Mouse (Mus musculus) CH12.LX (cell line): ENCODE data around the gene Rreb1. TPM values are rescaled to one million over a fixed set of nuclear protein-coding genes. Genes with fewer than 3 reads are reported as not detected.

ENCODE experiments used
- DNase-seq: peaks from one replicate; pipeline ENCODE4 v3.0.0-alpha.2; 2013; ENCODE audit errors: extremely low read depth
- H3K27ac ChIP-seq: 2 replicates; pipeline ENCODE4 v1.5.1; 2012; ENCODE audit warnings: low read depth, mild to moderate bottlenecking, control low read depth, moderate library complexity; ENCODE audit not compliant: insufficient read depth
- H3K27me3 ChIP-seq: replicated peaks from 2 replicates; pipeline ENCODE3; 2012; ENCODE audit warnings: inconsistent platforms
- H3K36me3 ChIP-seq, 2 experiments: replicated peaks in 1 of 2; 2 replicates each; pipeline versions ENCODE3 to v1.6.1; 2012; ENCODE audit warnings: inconsistent platforms in 1 of 2, low read length in 1 of 2, mild to moderate bottlenecking in 1 of 2, mixed read lengths in 1 of 2, moderate library complexity in 1 of 2; ENCODE audit not compliant: control insufficient read depth in 1 of 2, insufficient read depth in 1 of 2
- H3K4me1 ChIP-seq, 2 experiments: 2 replicates each; pipeline ENCODE4 v1.6.1; 2012; ENCODE audit warnings: inconsistent platforms in 1 of 2, moderate library complexity in 1 of 2; ENCODE audit not compliant: insufficient read depth in 2 of 2, control insufficient read depth in 1 of 2
- H3K4me2 ChIP-seq: 2 replicates; pipeline ENCODE4 v1.6.1; 2012; ENCODE audit warnings: low read depth, mild to moderate bottlenecking, control low read depth; ENCODE audit not compliant: poor library complexity, insufficient read depth, severe bottlenecking
- H3K4me3 ChIP-seq, 3 experiments: fragments of 150-350 bp in 1 of 3; sonication (generic) in 1 of 3; replicated peaks in 1 of 3; 2 replicates each; pipeline versions ENCODE3 to v1.5.1; 2011 to 2012; ENCODE audit warnings: low read depth in 2 of 3, low read length in 2 of 3, mild to moderate bottlenecking in 2 of 3, moderate library complexity in 2 of 3, control low read depth in 1 of 3, improper control_type of control experiment in 1 of 3, inconsistent platforms in 1 of 3, mixed read lengths in 1 of 3; ENCODE audit not compliant: poor library complexity in 1 of 3
- H3K79me2 ChIP-seq: replicated peaks from 2 replicates; pipeline ENCODE4 v1.6.1; 2012; ENCODE audit warnings: mild to moderate bottlenecking, moderate library complexity; ENCODE audit not compliant: control insufficient read depth, poor library complexity, insufficient read depth, severe bottlenecking; ENCODE audit errors: extremely low read depth
- H3K9ac ChIP-seq: 2 replicates; pipeline ENCODE4 v1.6.1; 2012; ENCODE audit warnings: low read depth, mild to moderate bottlenecking, control low read depth, moderate library complexity; ENCODE audit not compliant: insufficient read depth
- H3K9me3 ChIP-seq: replicated peaks from 2 replicates; pipeline ENCODE3; 2012; ENCODE audit warnings: low read length, inconsistent platforms, mixed read lengths
- BHLHE40 ChIP-seq: IDR thresholded peaks from 2 replicates; pipeline ENCODE4 v1.6.1; 2011; ENCODE audit warnings: mild to moderate bottlenecking, low read depth, low read length, improper control_type of control experiment
- CHD1 ChIP-seq: IDR thresholded peaks from 2 replicates; pipeline ENCODE4 v1.6.1; 2012; ENCODE audit warnings: low read depth, low read length, improper control_type of control experiment, inconsistent platforms
- E2F4 ChIP-seq: IDR thresholded peaks from 2 replicates; pipeline ENCODE4 v1.6.1; 2011; ENCODE audit warnings: low read depth, low read length, improper control_type of control experiment; ENCODE audit not compliant: insufficient replicate concordance
- EP300 ChIP-seq: IDR thresholded peaks from 2 replicates; pipeline ENCODE4 v1.6.1; 2011; ENCODE audit warnings: low read length, improper control_type of control experiment
- GABPA ChIP-seq: IDR thresholded peaks from 2 replicates; pipeline ENCODE4 v1.6.1; 2012; ENCODE audit warnings: low read depth, low read length, improper control_type of control experiment, inconsistent platforms; ENCODE audit not compliant: insufficient replicate concordance
- HCFC1 ChIP-seq: IDR thresholded peaks from 2 replicates; pipeline ENCODE4 v1.6.1; 2012; ENCODE audit warnings: low read depth, mild to moderate bottlenecking, inconsistent platforms, low read length, improper control_type of control experiment
- JUN ChIP-seq: IDR thresholded peaks from 2 replicates; pipeline ENCODE4 v1.6.1; 2011; ENCODE audit warnings: low read depth, mild to moderate bottlenecking, low read length, improper control_type of control experiment, moderate library complexity; ENCODE audit not compliant: insufficient read depth
- JUND ChIP-seq: conservative IDR thresholded peaks from 2 replicates; pipeline ENCODE4 v1.6.1; 2011; ENCODE audit warnings: low read depth, low read length, improper control_type of control experiment
- MAZ ChIP-seq: IDR thresholded peaks from 2 replicates; pipeline ENCODE4 v1.6.1; 2012; ENCODE audit warnings: low read depth, mild to moderate bottlenecking, inconsistent platforms, low read length, improper control_type of control experiment, moderate library complexity
- MEF2A ChIP-seq: IDR thresholded peaks from 2 replicates; pipeline ENCODE4 v1.6.1; 2014; ENCODE audit warnings: low read depth, mild to moderate bottlenecking, inconsistent platforms, low read length, improper control_type of control experiment, borderline replicate concordance
- MXI1 ChIP-seq: IDR thresholded peaks from 2 replicates; pipeline ENCODE4 v1.6.1; 2011; ENCODE audit warnings: mild to moderate bottlenecking, low read depth, low read length, improper control_type of control experiment
- NELFE ChIP-seq: IDR thresholded peaks from 2 replicates; pipeline ENCODE4 v1.6.1; 2011; ENCODE audit warnings: low read depth, low read length, improper control_type of control experiment
- SIN3A ChIP-seq: IDR thresholded peaks from 2 replicates; pipeline ENCODE4 v1.6.1; 2012; ENCODE audit warnings: low read length, improper control_type of control experiment, inconsistent platforms
- SMC3 ChIP-seq: IDR thresholded peaks from 2 replicates; pipeline ENCODE4 v1.6.1; 2011; ENCODE audit warnings: low read depth, low read length, improper control_type of control experiment
- TBP ChIP-seq: conservative IDR thresholded peaks from 2 replicates; pipeline ENCODE4 v1.6.1; 2011; ENCODE audit warnings: low read depth, low read length, improper control_type of control experiment
- TCF12 ChIP-seq: IDR thresholded peaks from 2 replicates; pipeline ENCODE4 v1.6.1; 2014; ENCODE audit warnings: low read depth, mild to moderate bottlenecking, inconsistent platforms, low read length, improper control_type of control experiment
- USF1 ChIP-seq: IDR thresholded peaks from 2 replicates; pipeline ENCODE4 v1.6.1; 2014; ENCODE audit warnings: low read depth, mild to moderate bottlenecking, inconsistent platforms, low read length, improper control_type of control experiment
- USF2 ChIP-seq: conservative IDR thresholded peaks from 2 replicates; pipeline ENCODE4 v1.6.1; 2011; ENCODE audit warnings: low read depth, low read length, improper control_type of control experiment
- ZKSCAN1 ChIP-seq: IDR thresholded peaks from 2 replicates; pipeline ENCODE4 v1.6.1; 2012; ENCODE audit warnings: low read depth, inconsistent platforms, low read length, improper control_type of control experiment, borderline replicate concordance
- ZMIZ1 ChIP-seq: IDR thresholded peaks from 2 replicates; pipeline ENCODE4 v1.6.1; 2012; ENCODE audit warnings: low read depth, mild to moderate bottlenecking, inconsistent platforms, low read length, improper control_type of control experiment
- dilution Hi-C: fragments of 300-500 bp; cut with MboI; formaldehyde crosslinking; loops from 2 replicates; pipeline ENCODE4 v1.14.3; 2020; ENCODE audit warnings: low sequenced_read_pairs; ENCODE audit not compliant: extremely low pct_unique_long_range_greater_than_20kb, extremely low pct_ligation_motif_present
- in situ Hi-C: fragments of 300-500 bp; cut with MboI; formaldehyde crosslinking; loops from 3 replicates; pipeline ENCODE4 v1.14.3; 2019; ENCODE audit warnings: low sequenced_read_pairs, low pct_ligation_motif_present, low pct_unique_long_range_greater_than_20kb, mixed read lengths
- polyA plus RNA-seq: library from polyadenylated mRNA; unstranded; fragments of >175 nt; gene quantifications from 2 replicates; pipeline ENCODE4 v1.2.1, GENCODE M21; 2012; ENCODE audit warnings: low read depth; ENCODE audit not compliant: insufficient read length
- total RNA-seq, 2 experiments: library from RNA; depleted of rRNA; stranded (reverse); fragments of 300-350 nt in 1 of 2; fragments of >200 nt in 1 of 2; gene quantifications; 2 replicates each; pipeline ENCODE4 v1.2.3; 2012 to 2014

The Rreb1 gene
- total and polyA plus RNA-seq, 3 experiments = 1.0 to 10.2 (median 5.3) TPM

DNA sequence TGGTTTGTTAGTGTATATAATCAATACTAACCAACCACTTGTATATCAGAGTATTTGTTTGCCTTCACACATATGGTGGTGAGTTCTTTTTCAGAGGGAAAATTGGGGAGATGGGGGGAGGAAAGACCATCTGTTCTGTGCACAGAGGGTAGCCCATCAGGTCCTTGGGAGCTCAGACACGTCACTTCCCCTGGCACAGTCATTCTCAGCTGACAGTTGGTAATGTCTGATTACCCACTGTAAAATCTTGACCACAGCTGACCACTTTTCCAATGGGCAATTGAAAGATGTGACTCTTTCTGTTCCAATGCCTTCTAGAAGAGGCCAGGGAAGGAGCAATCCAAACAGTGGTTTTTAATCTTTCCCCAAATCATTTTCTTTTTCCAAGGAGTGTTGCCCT is 101.8 kb downstream of the Rreb1 start:
- in situ Hi-C loops = no loop called here
- dilution Hi-C loops = no loop called here
- TF ChIP-seq TBP (no peak), JUN (no peak), HCFC1 (no peak), MXI1 (no peak), USF1 (no peak), ZMIZ1 (no peak), BHLHE40 (no peak), SMC3 (no peak), EP300 (no peak), NELFE (no peak), MEF2A (no peak), JUND (no peak), TCF12 (no peak), MAZ (no peak), ZKSCAN1 (no peak)
- peaks cover 11 to 73% of the 10 kb centered on the region in 2 experiments for H3K4me1 ChIP-seq
- peaks cover 20% of the 10 kb centered on the region for H3K79me2 ChIP-seq
- H3K9ac ChIP-seq = no peak overlapping the region
- no peaks in the 10 kb centered on the region for H3K9me3 ChIP-seq
- no peak for DNase-seq
- no peak overlapping the region for H3K4me3 ChIP-seq
- peaks cover 0 to 22% of the 10 kb centered on the region in 2 experiments for H3K36me3 ChIP-seq
- no peaks in the 10 kb centered on the region for H3K27me3 ChIP-seq
- H3K27ac ChIP-seq = no peak overlapping the region
- no peak overlapping the region for H3K4me2 ChIP-seq

- no peak for DNase-seq
- H3K27me3 ChIP-seq = no peaks in the 10 kb centered on the region
- no peak overlapping the region for H3K9ac ChIP-seq
- H3K4me1 ChIP-seq = peaks cover 9 to 73% of the 10 kb centered on the region in 2 experiments
- H3K4me3 ChIP-seq = no peak overlapping the region
- TF ChIP-seq ZMIZ1 (no peak), E2F4 (no peak), MXI1 (no peak), GABPA (no peak), MEF2A (no peak), USF2 (no peak), SIN3A (no peak), CHD1 (no peak)
- TF ChIP-seq, all 38 proteins: peak for 0
- no peak overlapping the region for H3K27ac ChIP-seq
- H3K79me2 ChIP-seq = peaks cover 17% of the 10 kb centered on the region
- H3K9me3 ChIP-seq = no peaks in the 10 kb centered on the region
- H3K4me2 ChIP-seq = no peak overlapping the region
- in situ Hi-C loops (no loop called here), dilution Hi-C loops (no loop called here)
- peaks cover 0 to 26% of the 10 kb centered on the region in 2 experiments for H3K36me3 ChIP-seq
These were observed 102.5 kb downstream of the Rreb1 start for GRCm38 (mm10) chr13:37880581-37881130.
